Mouse (Mus musculus) embryo, embryonic 9.5 days (tissue): ENCODE data around the gene March5.
A peak's percentile ranks its signal among the peaks of the same experiment; 100 is the strongest.

Source experiments
- DNase-seq: peaks from one replicate; pipeline ENCODE4 v3.0.0-alpha.2; 2017; ENCODE audit errors: extremely low spot score

The March5 gene

DNA sequence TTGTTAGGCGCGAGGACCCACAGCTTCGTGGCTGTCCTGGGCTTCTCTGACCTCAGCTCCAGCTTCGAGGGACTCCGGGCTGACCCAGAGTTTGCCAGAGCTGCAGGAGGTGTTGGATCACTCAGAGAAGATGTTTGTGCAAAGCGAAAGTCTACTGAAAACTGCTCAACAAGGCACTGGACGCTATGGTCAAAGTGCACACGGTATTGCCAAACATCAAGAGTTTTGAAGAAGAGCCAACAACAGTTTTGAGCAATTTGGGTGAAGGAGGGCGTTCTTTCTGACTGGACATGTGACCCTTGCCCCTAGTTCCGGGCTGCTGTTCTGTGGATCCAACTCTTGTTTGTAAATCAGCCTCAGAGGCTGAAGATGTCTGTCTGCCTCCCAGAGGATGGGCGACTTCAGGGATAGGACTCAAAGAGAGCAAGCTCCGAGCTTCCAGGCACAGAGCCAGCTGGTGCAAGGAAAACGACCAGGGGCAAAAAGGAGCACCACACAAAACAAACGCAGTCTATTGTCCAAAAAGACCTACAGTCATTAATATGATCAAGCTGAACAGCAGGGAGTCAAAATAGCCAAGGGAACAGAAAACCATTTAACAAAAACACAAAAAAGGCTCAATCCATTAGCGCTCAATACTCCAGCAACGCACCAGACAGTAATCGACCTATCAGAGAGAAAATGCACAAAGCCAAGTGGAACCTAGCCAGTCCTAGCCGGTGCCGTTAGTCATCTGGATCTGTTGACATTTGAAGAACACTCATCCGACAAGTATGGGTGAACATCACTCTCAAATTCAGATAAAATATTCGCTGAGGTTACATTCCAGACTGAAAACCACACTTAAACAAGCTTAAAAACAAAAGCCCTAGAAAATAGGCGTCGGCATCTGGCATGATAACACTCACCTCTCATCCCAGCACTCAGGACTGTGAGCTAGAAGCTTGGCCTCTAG lies 56.9 kb downstream of the March5 start:
- no peak for DNase-seq

DNA sequence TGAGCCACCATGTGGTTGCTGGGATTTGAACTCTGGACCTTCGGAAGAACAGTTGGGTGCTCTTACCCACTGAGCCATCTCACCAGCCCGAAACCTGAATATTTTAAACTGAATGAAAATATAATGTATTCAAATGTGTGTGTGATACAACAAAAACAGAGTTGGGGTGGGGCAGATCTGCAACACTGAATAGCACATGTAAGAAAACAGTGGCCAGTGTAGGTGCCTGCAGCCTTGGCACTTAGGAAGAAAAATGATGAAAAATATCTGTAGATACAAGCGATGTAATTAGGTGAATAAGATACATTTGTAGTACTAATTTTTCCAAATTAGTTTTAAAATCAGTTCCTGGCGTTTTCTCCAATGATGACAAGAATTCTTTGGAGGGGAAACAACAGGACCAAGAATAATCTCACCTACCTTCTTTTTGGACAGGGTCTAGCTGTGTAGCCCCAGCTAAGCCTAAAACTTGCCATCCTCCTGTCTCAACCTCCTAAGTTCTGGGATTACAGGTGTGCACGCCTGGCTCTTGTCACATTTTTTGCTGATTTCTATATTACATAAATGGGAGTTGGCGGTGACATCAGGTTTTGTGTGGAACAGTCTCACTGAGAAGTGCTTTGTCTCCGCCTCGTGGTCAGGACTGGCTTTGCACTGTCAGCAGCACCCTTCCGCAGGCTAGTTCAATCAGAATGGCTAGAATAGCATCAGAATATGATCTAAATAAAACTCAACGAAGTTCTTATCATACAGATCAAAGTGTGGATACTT lies 58.2 kb downstream of the March5 start:
- peak; percentile 62 for DNase-seq

DNA sequence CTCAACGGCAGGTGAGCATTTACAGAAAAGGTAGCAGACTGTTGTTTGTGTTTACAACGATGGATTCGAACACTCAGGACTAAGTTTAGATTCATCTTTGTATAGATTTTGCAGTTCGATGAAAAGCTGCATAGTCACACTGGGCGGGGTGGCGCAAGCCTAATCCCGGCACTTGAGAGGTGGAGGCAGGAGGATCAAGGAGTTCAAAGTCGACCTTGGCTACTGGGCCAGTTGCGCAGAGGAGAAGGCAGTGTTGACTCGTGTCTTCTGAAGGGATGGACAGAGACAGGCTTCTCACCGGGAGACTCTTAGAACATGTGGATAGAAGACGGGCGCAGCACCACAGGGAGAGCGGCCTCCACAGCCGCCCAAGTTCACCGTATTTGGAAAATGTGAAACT lies 61.8 kb downstream of the March5 start:
- no peak for DNase-seq
